Mouse (Mus musculus) cerebellum, postnatal 14 days (tissue): Measurements from ENCODE around the gene Il24.

ENCODE experiments used
- DNase-seq, 2 experiments: peaks; one replicate each; pipeline ENCODE4 v3.0.0; 2021; ENCODE audit warnings: mixed read lengths in 2 of 2

Gene Il24

DNA sequence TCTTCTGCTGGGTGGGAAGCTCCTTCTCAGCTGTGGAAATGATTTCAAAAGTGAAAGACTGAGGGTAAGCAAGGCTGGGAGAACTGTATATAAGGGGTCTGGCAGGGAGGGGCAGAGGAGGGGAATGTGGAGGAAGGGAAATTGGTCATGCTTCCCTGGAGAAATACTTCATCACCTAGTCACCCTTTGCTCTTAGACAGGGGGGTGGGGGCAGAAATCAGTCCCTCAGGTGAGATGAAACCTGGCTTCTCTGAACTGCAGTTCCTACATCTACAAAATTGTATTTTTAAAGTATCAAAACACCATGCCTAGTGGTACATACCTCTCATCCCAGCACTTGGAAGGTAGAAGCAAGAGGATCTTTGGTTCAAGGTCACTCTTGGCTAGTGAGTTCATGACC, at the start of gene Il24:
TSS of gene Il24 (minus strand) at position 101 of the 400 bp plus-strand sequence.
- no peak for DNase-seq

- DNase-seq: no peak
Observed at GRCm38 (mm10) chr1:130936351-130936750, 49.1 kb upstream of the Il24 start.

GRCm38 (mm10) chr1:130926484-130926883, 39.2 kb upstream of the Il24 start:
- DNase-seq: no peak

GRCm38 (mm10) chr1:130918323-130918980, 31.2 kb upstream of the Il24 start:
- DNase-seq: no peak

GRCm38 (mm10) chr1:130911401-130912010, 24.3 kb upstream of the Il24 start, which contains the start of gene Il20:
TSS of gene Il20 (minus strand) at chr1:130911451.
- no peak for DNase-seq

DNA sequence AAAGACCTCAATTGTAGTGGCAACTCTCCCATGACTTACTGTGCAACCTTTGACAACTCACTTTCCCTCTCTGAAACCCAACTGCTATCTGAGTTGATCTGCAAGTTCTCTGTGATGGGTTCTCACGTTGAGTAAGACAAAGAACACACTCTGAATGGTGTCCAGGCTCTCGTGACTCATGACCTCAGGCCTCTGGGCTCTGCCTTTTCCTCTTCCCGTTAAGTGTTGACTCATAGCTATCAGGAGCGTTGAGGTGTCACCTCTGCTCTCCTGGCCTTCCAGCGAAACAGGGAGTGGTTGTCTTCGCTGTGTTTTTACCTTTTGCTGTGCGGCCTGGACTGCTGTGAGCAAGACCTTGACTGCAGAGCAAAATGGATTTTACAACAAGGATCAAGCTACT, 15.3 kb upstream of the Il24 start:
- DNase-seq: no peak

DNA sequence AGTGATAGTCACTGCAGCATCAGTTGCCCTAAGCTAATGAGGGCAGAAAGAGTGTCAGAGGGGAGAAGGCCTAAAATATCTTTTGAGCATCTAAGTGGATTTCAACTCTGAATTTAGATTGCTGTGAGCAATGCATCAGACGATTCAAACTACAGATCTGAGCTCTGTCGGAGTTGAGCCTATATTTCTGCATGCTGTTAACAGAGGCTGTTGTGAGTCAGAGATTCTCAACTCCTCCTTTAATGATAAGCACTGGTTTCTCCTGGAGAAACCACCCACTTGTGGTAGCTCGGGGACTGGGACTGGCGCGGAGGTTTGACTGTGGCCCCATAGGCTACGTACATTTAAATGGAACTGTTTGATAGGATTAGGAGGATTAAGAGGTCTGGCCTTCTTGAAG, 7.2 kb upstream of the Il24 start:
- no peak for DNase-seq

GRCm38 (mm10) chr1:130893329-130894040, 6.2 kb upstream of the Il24 start:
- DNase-seq: no peak

DNA sequence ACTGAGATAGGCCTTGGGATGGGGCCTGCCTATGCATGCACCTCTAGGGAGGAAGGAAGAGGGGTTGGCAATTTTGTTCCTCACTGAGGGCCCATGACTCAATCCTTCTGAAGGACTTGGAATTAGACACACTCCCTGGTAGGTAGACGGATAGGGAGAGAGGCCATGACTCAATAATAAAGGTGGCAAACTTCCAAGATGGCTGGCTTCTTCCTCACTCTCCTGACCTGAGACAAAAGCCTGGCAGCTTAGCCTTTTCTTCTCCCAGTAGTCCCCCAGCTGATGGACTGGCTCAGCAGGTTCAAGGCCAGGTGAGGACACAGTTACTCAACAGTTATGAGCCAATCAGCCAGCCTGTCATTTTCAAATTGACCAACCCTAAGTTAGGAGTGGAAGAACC, 5.2 kb upstream of the Il24 start:
- no peak for DNase-seq

DNA sequence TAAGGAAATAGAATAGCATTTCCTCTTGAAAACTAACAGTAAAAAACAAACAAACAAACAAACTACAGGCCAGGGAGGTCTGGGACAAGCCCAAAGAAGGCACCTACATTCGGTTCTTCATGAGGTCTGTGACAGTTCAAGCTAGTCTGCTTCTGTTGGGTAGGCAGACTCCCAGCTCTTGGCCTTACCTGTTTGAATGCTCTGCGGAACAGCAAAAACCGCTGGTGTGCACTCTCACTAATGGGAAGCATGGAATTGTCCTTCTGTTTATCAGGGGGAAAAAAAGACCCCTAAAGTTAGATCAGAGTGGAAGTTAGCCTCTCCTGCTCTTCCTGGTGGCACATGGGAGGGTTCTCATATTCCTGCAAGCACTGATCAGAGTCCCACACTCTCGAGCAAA, 4.1 kb downstream of the Il24 start:
- no peak for DNase-seq

GRCm38 (mm10) chr1:130879927-130880326, 7.3 kb downstream of the Il24 start:
- DNase-seq: no peak

DNA sequence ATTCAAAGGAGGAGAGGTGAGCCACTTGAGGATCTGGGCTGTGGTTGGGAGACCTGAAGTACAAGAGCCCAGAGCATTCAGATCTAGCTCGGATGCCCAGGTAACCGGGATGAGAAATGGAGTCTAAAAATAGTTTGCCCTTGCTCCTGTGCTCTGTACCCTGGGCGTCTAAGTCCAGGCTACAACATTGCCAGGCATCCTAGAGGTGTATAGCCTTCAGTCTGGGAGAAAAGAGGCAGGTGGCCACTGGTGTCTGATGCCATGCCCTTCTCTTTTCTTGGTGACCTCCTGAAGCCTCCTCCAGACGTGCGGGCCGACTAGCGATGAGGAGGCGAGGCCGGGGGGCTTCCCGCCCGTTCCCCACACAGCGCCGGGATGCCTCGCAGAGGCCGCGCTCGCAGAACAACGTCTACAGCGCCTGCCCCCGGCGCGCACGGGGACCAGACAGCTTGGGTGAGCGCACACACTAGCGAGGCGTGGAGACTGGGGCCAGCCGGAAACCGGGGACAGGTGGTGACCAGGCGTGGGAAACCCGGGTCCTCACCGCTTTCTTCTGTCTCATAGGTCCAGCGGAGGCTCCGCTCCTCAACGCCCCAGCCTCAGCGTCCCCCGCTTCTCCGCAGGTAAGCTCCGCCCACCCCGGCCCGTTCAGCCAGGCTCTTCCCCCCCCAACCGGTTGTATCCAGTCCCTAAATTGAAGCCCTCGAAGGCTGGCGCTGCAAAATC, 9.2 kb downstream of the Il24 start:
- DNase-seq: peak; percentile 71 to 77

- DNase-seq: peak; percentile 79 to 84
Observed at GRCm38 (mm10) chr1:130876931-130877509, 10.2 kb downstream of the Il24 start.

GRCm38 (mm10) chr1:130875910-130876309, 11.3 kb downstream of the Il24 start:
- DNase-seq: no peak

- DNase-seq: peak; percentile 74 to 78
Observed at GRCm38 (mm10) chr1:130875139-130875538, 12.1 kb downstream of the Il24 start.

DNA sequence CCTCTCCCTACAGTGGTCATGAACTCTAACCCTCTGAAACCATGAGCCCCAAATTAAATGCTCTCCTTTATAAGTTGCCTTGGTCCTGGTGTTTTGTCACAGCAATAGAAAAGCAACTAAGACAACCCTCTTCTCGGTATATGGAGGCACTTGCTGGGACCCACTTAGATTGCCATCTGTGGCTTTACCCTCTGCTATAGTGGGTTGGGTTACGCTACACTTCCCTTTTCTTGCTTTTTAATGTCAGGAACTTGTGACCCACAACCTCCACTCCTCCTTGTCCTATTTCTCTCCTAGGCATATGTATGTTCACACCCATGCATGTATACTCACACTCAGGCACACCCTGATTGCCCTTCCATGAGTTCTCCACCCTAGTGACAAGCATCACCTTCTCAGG, 14.3 kb downstream of the Il24 start:
- no peak for DNase-seq

- no peak for DNase-seq
Observed at GRCm38 (mm10) chr1:130865541-130866221, 21.6 kb downstream of the Il24 start, which contains the start of gene Fcmr. TSS of gene Fcmr (plus strand) at chr1:130865669.

GRCm38 (mm10) chr1:130864741-130865140, 22.5 kb downstream of the Il24 start:
- DNase-seq: no peak

DNA sequence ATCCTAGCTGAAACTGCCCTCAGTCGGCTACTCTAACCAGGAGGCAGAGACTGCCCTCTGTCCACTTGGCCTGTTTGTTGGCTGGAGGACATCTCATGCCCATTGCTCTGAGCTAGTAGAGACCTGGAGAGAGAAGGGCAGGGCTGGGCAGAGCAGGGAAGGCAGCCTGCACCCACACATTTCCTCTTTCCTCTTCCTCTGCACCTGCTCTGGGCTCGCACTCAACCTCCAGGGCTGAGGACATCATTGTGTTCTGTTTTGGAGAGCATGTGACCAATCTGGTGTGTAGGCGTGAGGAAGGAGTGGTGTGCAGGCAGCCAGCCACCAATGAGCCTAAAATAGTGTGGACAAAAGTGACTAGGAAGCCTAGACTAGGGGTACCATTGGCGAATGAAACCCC, 23.0 kb downstream of the Il24 start:
- DNase-seq: no peak

GRCm38 (mm10) chr1:130857456-130857855, 29.8 kb downstream of the Il24 start:
- DNase-seq: no peak

GRCm38 (mm10) chr1:130855723-130856122, 31.5 kb downstream of the Il24 start:
- DNase-seq: no peak

- DNase-seq: no peak
Observed at GRCm38 (mm10) chr1:130854819-130855218, 32.4 kb downstream of the Il24 start.
